Mouse (Mus musculus) hindbrain, embryonic 10.5 days (tissue): ENCODE results near the gene Sort1. TPM values are rescaled to one million over a fixed set of nuclear protein-coding genes. Genes with fewer than 3 reads are reported as not detected.

Experiments
- DNase-seq: peaks from one replicate; pipeline ENCODE4 v3.0.0-alpha.2; 2017; ENCODE audit warnings: low spot score
- H3K27ac ChIP-seq: fragments of 300-500 bp; sonication (generic); 2 replicates; pipeline ENCODE4 v1.5.1; 2016; ENCODE audit warnings: mild to moderate bottlenecking, moderate library complexity
- H3K27me3 ChIP-seq: fragments of 300-500 bp; sonication (generic); 2 replicates; pipeline ENCODE4 v1.6.1; 2016; ENCODE audit warnings: mild to moderate bottlenecking; ENCODE audit not compliant: poor library complexity, insufficient read depth, severe bottlenecking
- H3K36me3 ChIP-seq: fragments of 300-500 bp; sonication (generic); 2 replicates; pipeline ENCODE4 v1.6.1; 2016; ENCODE audit warnings: mild to moderate bottlenecking, moderate library complexity
- H3K4me1 ChIP-seq: fragments of 300-500 bp; sonication (generic); replicated peaks from 2 replicates; pipeline ENCODE4 v1.6.1; 2016; ENCODE audit warnings: mild to moderate bottlenecking
- H3K4me3 ChIP-seq: fragments of 300-500 bp; sonication (generic); 2 replicates; pipeline ENCODE4 v1.5.1; 2016; ENCODE audit warnings: mild to moderate bottlenecking, moderate library complexity
- H3K9me3 ChIP-seq: fragments of 300-500 bp; sonication (generic); 2 replicates; pipeline ENCODE4 v1.6.1; 2016; ENCODE audit warnings: mild to moderate bottlenecking, moderate library complexity
- WGBS: fragments of 180-500 bp; shearing (Covaris S2); methylation state at CpG from one replicate; pipeline ENCODE4 v1.1.7; 2016; 5-methylcytosine and 5-hydroxymethylcytosine counted together
- polyA plus RNA-seq: library from polyadenylated mRNA; unstranded; fragments of >200 nt; fragmentation: Nextera tagmentation; extraction: Ambion mirVana; gene quantifications from 2 replicates; pipeline ENCODE4 v1.2.1, GENCODE M21; 2016

Gene Sort1
- polyA plus RNA-seq, 1 experiment from 2014 or later: 19.7 TPM

GRCm38 (mm10) chr3:108406306-108406885, 122.5 kb downstream of the Sort1 start:
- no peaks in the 10 kb centered on the region for H3K9me3 ChIP-seq
- H3K4me1 ChIP-seq: peaks cover 100% of the 10 kb centered on the region
- 78% methylated on average over 24 of the region's 24 CpGs for WGBS
- DNase-seq: no peak
- peak overlapping the region; percentile 36; the same call in 1 of the 2 replicates for H3K4me3 ChIP-seq
- 0 out of 2 replicates have a peak, but pooled peaks cover 7% of the 10 kb centered on the region for H3K27me3 ChIP-seq
- peak overlapping the region; percentile 90 for H3K27ac ChIP-seq
- peaks cover 97% of the 10 kb centered on the region for H3K36me3 ChIP-seq

- 88% methylated on average over 8 of the region's 8 CpGs for WGBS
- DNase-seq: no peak
- peaks cover 97% of the 10 kb centered on the region for H3K36me3 ChIP-seq
- peaks cover 98% of the 10 kb centered on the region for H3K4me1 ChIP-seq
- 0 out of 2 replicates have a peak, but pooled peaks cover 1% of the 10 kb centered on the region for H3K27me3 ChIP-seq
- peaks cover 12% of the 10 kb centered on the region for H3K9me3 ChIP-seq
- peak overlapping the region; percentile 98 for H3K27ac ChIP-seq
- H3K4me3 ChIP-seq: peak overlapping the region; percentile 96
Measured at GRCm38 (mm10) chr3:108408517-108409008, 124.7 kb downstream of the Sort1 start.

- H3K4me1 ChIP-seq: peaks cover 96% of the 10 kb centered on the region
- WGBS: 23% methylated on average over 8 of the region's 8 CpGs
- peaks cover 25% of the 10 kb centered on the region for H3K9me3 ChIP-seq
Measured at GRCm38 (mm10) chr3:108409656-108410358, 125.9 kb downstream of the Sort1 start.

GRCm38 (mm10) chr3:108410359-108410714, 126.5 kb downstream of the Sort1 start:
- peak; percentile 89 for DNase-seq
- Histone ChIP-seq H3K4me3 (peak overlapping the region; percentile 96), H3K27me3 (no peaks in the 10 kb centered on the region), H3K4me1 (peaks cover 96% of the 10 kb centered on the region), H3K27ac (peak overlapping the region; percentile 98), H3K36me3 (peaks cover 96% of the 10 kb centered on the region), H3K9me3 (peaks cover 25% of the 10 kb centered on the region)
- WGBS: 12% methylated on average over 5 of the region's 5 CpGs

More at GRCm38 (mm10) chr3:108409656-108410358, 125.9 kb downstream of the Sort1 start:
- Histone ChIP-seq H3K4me3 (peak overlapping the region; percentile 96), H3K36me3 (peaks cover 97% of the 10 kb centered on the region), H3K27ac (peak overlapping the region; percentile 98), H3K27me3 (no peaks in the 10 kb centered on the region)
- DNase-seq: peak; percentile 59

Other genes with a start within 250 kb of the Sort1 start
- gene Gstm4, start 239.2 kb upstream of the Sort1 start, polyA plus RNA-seq: 12.8 and 13.9 TPM in 2 replicates
- 53.3 and 58.7 TPM in 2 replicates for gene Ampd2, start 197.4 kb upstream of the Sort1 start, polyA plus RNA-seq
- 0.46 and 0.81 TPM in 2 replicates for gene Gnat2, start 191.3 kb upstream of the Sort1 start, polyA plus RNA-seq
- gene Gnai3, start 137.9 kb upstream of the Sort1 start, polyA plus RNA-seq: 178 and 201 TPM in 2 replicates
- gene Gpr61, start 129.2 kb upstream of the Sort1 start, polyA plus RNA-seq: 0.95 and 1.4 TPM in 2 replicates
- 5.8 and 6.2 TPM in 2 replicates for gene Amigo1, start 97.7 kb upstream of the Sort1 start, polyA plus RNA-seq
- 5.2 TPM in 2 replicates for gene Cyb561d1, start 82.9 kb upstream of the Sort1 start, polyA plus RNA-seq
- 24.2 and 26.8 TPM in 2 replicates for gene Atxn7l2, start 73.1 kb upstream of the Sort1 start, polyA plus RNA-seq
- 1.0 TPM in 2 replicates for gene Sypl2, start 57.4 kb upstream of the Sort1 start, polyA plus RNA-seq
- 296 and 335 TPM in 2 replicates for gene Psma5, start 27.2 kb upstream of the Sort1 start, polyA plus RNA-seq
- not detected in 2 replicates for gene Mybphl, start 80.8 kb downstream of the Sort1 start, polyA plus RNA-seq
- gene Psrc1, start 99.8 kb downstream of the Sort1 start, polyA plus RNA-seq: 75.8 and 89.8 TPM in 2 replicates
- 58.1 and 79.1 TPM in 2 replicates for gene Celsr2, start 131.5 kb downstream of the Sort1 start, polyA plus RNA-seq
- gene Sars, start 161.1 kb downstream of the Sort1 start, polyA plus RNA-seq: 161 and 177 TPM in 2 replicates